Mouse (Mus musculus) lung, postnatal 10 days (tissue): Measurements from ENCODE around the gene Kcnj11.

ENCODE experiments used
- DNase-seq: peaks from one replicate; pipeline ENCODE4 v3.0.0; 2021

Kcnj11 gene

DNA sequence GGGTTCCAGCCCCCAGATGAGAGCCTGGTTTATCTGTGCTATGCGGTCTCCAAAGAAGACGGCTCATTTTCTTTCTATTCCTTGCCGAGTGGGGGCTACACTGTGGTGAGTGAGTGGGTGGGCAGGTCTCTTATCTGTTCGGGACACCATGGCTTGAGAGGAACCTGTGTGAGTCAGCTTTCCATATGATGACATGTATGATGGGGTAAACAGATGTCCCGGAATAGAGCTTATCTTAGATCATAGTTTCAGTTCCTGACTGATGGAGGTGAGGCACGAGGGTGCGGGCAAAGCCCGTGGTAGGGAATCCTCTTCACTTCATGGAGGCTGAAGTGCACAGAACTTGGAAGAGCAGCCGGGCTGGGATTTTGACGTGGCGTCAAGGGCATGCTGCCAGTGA is 54.7 kb downstream of the Kcnj11 start:
- no peak for DNase-seq

DNA sequence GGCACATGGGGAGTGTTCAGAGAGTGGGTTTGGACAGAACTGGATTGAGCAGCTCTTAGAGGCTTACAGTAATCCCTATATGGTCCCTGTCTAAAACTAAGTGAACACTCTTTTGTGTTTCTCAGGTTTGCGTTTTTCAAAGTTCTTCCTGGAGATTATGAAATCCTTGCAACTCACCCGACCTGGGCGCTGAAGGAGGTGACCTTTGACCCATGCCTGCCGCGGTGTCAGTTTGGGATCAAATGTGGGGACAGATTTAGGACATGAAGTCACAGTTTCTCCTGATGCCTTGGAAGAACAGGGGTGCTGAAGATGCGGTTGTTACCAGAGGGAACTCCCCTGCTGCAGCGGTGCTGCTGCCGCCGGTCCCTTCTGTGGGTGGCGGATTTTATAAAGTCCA is 56.5 kb downstream of the Kcnj11 start:
- DNase-seq = no peak
